Mouse (Mus musculus) left cerebral cortex, postnatal 10 days (tissue): ENCODE results near the gene Wdr81. TPM values are rescaled to one million over a fixed set of nuclear protein-coding genes. Genes with fewer than 3 reads are reported as not detected.
A peak's percentile ranks its signal among the peaks of the same experiment; 100 is the strongest.

ENCODE experiments used
- DNase-seq, 2 experiments: peaks; one replicate each; pipeline ENCODE4 v3.0.0; 2021 to 2022; ENCODE audit warnings: low spot score in 2 of 2, mixed read lengths in 1 of 2; ENCODE audit errors: extremely low spot score in 1 of 2
- intact Hi-C: fragments of 180-260 bp; cut with DNase I; formaldehyde crosslinking; loops from one replicate; pipeline ENCODE4 v1.15.1; 2025
- total RNA-seq, 2 experiments: library from RNA; stranded (reverse); gene quantifications; 2 replicates each; pipeline ENCODE4 v1.2.3; 2021

The Wdr81 gene
- total RNA-seq, 2 experiments from 2014 or later, result 17.3 to 18.1 TPM

- intact Hi-C loops, result no loop called here
- DNase-seq, result no peak
Observed at GRCm38 (mm10) chr11:75443711-75444110, 10.8 kb downstream of the Wdr81 start.

GRCm38 (mm10) chr11:75441601-75442000, 12.9 kb downstream of the Wdr81 start:
- intact Hi-C loops, result no loop called here
- peak in 1 of 2 experiments; percentile 68 for DNase-seq

- intact Hi-C loops, result no loop called here
- DNase-seq, result no peak
Observed at GRCm38 (mm10) chr11:75441034-75441433, 13.5 kb downstream of the Wdr81 start.

- no peak for DNase-seq
- intact Hi-C loops, result no loop called here
Observed at GRCm38 (mm10) chr11:75439951-75440350, 14.6 kb downstream of the Wdr81 start.

- intact Hi-C loops, result no loop called here
- no peak for DNase-seq
Observed at GRCm38 (mm10) chr11:75439363-75439762, 15.2 kb downstream of the Wdr81 start, which contains the start of gene Serpinf2. Serpinf2 (minus strand) TSS chr11:75439591.

GRCm38 (mm10) chr11:75438804-75439203, 15.7 kb downstream of the Wdr81 start:
- intact Hi-C loops, result no loop called here
- DNase-seq, result no peak

- no peak for DNase-seq
- intact Hi-C loops, result no loop called here
Observed at GRCm38 (mm10) chr11:75438194-75438593, 16.3 kb downstream of the Wdr81 start.

GRCm38 (mm10) chr11:75434138-75434537, 20.4 kb downstream of the Wdr81 start:
- intact Hi-C loops, result no loop called here

GRCm38 (mm10) chr11:75431307-75431706, 23.2 kb downstream of the Wdr81 start:
- intact Hi-C loops, result no loop called here
- DNase-seq, result peak; percentile 81 to 82

More at GRCm38 (mm10) chr11:75434138-75434537, 20.4 kb downstream of the Wdr81 start:
- DNase-seq, result no peak

- DNase-seq, result no peak
- intact Hi-C loops, result no loop called here
Observed at GRCm38 (mm10) chr11:75429019-75429705, 25.4 kb downstream of the Wdr81 start.

- intact Hi-C loops, result no loop called here
- DNase-seq, result no peak
Observed at GRCm38 (mm10) chr11:75424459-75424858, 30.1 kb downstream of the Wdr81 start.

- intact Hi-C loops, result no loop called here
- DNase-seq, result no peak
Observed at GRCm38 (mm10) chr11:75424033-75424432, 30.5 kb downstream of the Wdr81 start.

- no peak for DNase-seq
- intact Hi-C loops, result no loop called here
Observed at GRCm38 (mm10) chr11:75423091-75423490, 31.4 kb downstream of the Wdr81 start.

- intact Hi-C loops, result no loop called here
- no peak for DNase-seq
Observed at GRCm38 (mm10) chr11:75422013-75422792, 32.3 kb downstream of the Wdr81 start, which contains the start of gene Serpinf1. Serpinf1 (minus strand) TSS chr11:75422701.

GRCm38 (mm10) chr11:75421375-75422012, 33.0 kb downstream of the Wdr81 start:
- intact Hi-C loops, result no loop called here
- DNase-seq, result no peak

GRCm38 (mm10) chr11:75420810-75421374, 33.6 kb downstream of the Wdr81 start:
- intact Hi-C loops, result no loop called here
- DNase-seq, result no peak

GRCm38 (mm10) chr11:75420037-75420436, 34.5 kb downstream of the Wdr81 start:
- intact Hi-C loops, result no loop called here
- DNase-seq, result no peak

- intact Hi-C loops, result no loop called here
Observed at GRCm38 (mm10) chr11:75415994-75416393, 38.5 kb downstream of the Wdr81 start.

GRCm38 (mm10) chr11:75415096-75415495, 39.4 kb downstream of the Wdr81 start:
- DNase-seq, result peak in 1 of 2 experiments; percentile 54
- intact Hi-C loops, result no loop called here

More at GRCm38 (mm10) chr11:75415994-75416393, 38.5 kb downstream of the Wdr81 start:
- no peak for DNase-seq
